Mouse (Mus musculus) retina, postnatal 7 days (tissue): ENCODE data around the gene Vsig10l.

Experiments
- DNase-seq: peaks from one replicate; pipeline ENCODE4 v3.0.0-alpha.2; 2012; ENCODE audit warnings: low read depth, low spot score

Gene Vsig10l

DNA sequence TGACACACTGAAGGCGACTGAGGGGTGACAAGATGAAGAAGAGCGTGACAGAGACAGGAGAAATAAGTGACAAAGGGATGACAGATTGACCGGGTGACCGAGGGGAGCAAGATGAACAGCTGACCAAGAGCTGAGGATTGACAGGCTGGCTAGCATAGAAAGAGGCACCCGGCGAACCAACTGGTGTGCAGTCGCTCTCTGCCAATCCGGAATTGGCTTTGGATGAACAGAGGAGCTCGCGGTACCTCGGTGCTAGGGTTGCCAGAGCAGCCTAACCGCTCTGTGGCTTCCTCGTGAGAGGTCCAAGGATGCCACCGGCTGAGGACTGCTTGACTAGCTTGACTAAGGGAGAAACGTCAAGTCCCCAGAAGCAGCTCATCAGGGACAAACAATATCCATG lies 55.4 kb downstream of the Vsig10l start:
- peak; percentile 23 for DNase-seq
